Mouse (Mus musculus) layer of hippocampus, postnatal 10 days (tissue): ENCODE results near the gene Cnot6l. TPM values are rescaled to one million over a fixed set of nuclear protein-coding genes. Genes with fewer than 3 reads are reported as not detected.

Experiments
- total RNA-seq, 2 experiments: library from RNA; stranded (reverse); gene quantifications; 2 replicates each; pipeline ENCODE4 v1.2.3; 2021

Gene Cnot6l
- total RNA-seq, 2 experiments from 2014 or later, result 63.3 to 80.5 TPM

Other genes with a start within 250 kb of the Cnot6l start
- not detected for gene Cxcl13, start 207.2 kb downstream of the Cnot6l start, total RNA-seq
- gene Mrpl1, start 45.3 kb upstream of the Cnot6l start, total RNA-seq, result 10 to 100 TPM; 15.0 to 15.3 TPM
- gene Fras1, start 209.8 kb upstream of the Cnot6l start, total RNA-seq, result 10 to 100 TPM; 17.5 to 20.3 TPM